Mouse (Mus musculus): ENCODE results near the gene Gjb3. TPM values are rescaled to one million over a fixed set of nuclear protein-coding genes. Genes with fewer than 3 reads are reported as not detected.

The Gjb3 gene
- total and polyA plus RNA-seq, 3 experiments = not detected

DNA sequence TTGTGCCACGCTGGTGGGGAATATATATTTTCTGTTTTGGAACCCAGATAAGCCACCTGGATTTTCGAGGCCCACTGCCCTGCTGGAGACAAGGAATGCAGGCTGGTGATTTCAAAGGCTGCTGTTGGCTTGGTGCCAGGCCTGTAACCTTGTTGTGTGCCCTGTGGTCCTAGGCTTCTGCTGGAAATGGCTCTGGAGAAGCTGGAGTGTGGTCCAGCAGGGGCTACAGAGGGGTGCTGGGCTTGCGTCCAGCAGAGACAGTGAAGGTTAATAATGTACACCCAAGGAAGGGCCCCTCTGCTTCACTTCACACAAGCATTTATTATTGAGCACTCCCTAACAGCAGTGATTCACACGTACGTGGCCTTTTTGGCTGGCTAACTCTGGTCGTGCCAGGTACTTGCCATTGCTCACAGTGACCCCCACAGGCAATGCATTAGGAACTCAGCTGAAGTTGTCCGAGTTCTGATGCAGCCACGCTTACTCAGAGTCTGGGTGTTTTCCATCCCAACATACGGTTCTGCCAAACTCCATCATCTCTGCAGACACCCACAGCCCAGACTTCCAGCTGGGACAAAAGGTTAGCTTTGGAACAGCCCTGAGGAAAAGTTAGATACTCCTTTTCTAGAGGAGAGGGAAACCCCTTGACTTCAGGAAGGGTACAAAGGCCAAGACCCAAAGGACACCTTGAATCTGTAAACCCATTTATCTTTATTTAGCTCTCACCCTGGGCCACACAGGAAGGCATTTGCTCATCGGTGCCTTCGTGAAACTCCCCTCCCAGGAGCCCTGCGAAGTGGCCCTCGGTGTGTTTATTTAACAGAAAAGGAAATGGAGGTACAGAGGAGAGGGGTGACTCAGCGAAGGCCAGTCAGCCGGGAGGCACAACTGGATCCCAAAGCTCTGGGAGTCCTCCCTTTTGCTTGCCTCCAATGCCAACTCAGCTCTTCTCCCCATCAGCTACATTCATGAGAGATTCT lies 24.2 kb upstream of the Gjb3 start:
- Histone ChIP-seq H3K9me3 (replicated peaks; ENCODE audit: insufficient read depth, low read length) (no peaks in the 10 kb centered on the region), H3K36me3 (ENCODE audit: control insufficient read depth in 1 of 2, insufficient read depth in 2 of 2, low read length in 2 of 2) (no peaks in the 10 kb centered on the region), H3K27ac (ENCODE audit: control insufficient read depth, low read depth, low read length) (no peak overlapping the region), H3K4me1 (ENCODE audit: control insufficient read depth in 1 of 2, insufficient read depth in 2 of 2, low read length in 2 of 2) (no peaks in the 10 kb centered on the region), H3K27me3 (ENCODE audit: control insufficient read depth in 1 of 2, insufficient read depth in 2 of 2, low read length in 2 of 2) (no peaks in the 10 kb centered on the region; a peak in 1 of 4 replicates), H3K9ac (ENCODE audit: control insufficient read depth, low read depth, low read length, poor library complexity, severe bottlenecking) (no peak overlapping the region), H3K4me3 (ENCODE audit: control insufficient read depth in 1 of 2, insufficient read depth in 1 of 2, low read depth in 2 of 2, low read length in 2 of 2) (no peak overlapping the region), H3K79me2 (ENCODE audit: control insufficient read depth, insufficient read depth, low read length, poor library complexity) (no peaks in the 10 kb centered on the region)
- TF ChIP-seq HCFC1 (IDR thresholded peaks at IDR 0.05; ENCODE audit: low read depth, low read length) (no peak), UBTF (IDR thresholded peaks at IDR 0.05; ENCODE audit: borderline replicate concordance, insufficient read depth, low read depth, low read length) (no peak), MYB (IDR thresholded peaks at IDR 0.05; ENCODE audit: low read depth, low read length) (no peak), KAT2A (conservative IDR thresholded peaks at IDR 0.05; ENCODE audit: low read depth, low read length) (no peak), MAX (IDR thresholded peaks at IDR 0.05; ENCODE audit: low read length) (no peak), NELFE (IDR thresholded peaks at IDR 0.05; ENCODE audit: low read depth, low read length) (no peak), MAZ (IDR thresholded peaks at IDR 0.05; ENCODE audit: low read depth, low read length) (no peak), RAD21 (IDR thresholded peaks at IDR 0.05; ENCODE audit: low read depth, low read length) (no peak), MXI1 (IDR thresholded peaks at IDR 0.05; ENCODE audit: low read depth, low read length) (no peak), CTCF (IDR thresholded peaks at IDR 0.05 in 2 of 3, conservative IDR thresholded peaks at IDR 0.05 in 1 of 3; ENCODE audit: control insufficient read depth in 1 of 3, insufficient read depth in 1 of 3, low read depth in 2 of 3, low read length in 3 of 3, poor library complexity in 1 of 3, severe bottlenecking in 1 of 3) (no peak)
- no peak for DNase-seq (ENCODE audit: low read depth, low spot score)

DNA sequence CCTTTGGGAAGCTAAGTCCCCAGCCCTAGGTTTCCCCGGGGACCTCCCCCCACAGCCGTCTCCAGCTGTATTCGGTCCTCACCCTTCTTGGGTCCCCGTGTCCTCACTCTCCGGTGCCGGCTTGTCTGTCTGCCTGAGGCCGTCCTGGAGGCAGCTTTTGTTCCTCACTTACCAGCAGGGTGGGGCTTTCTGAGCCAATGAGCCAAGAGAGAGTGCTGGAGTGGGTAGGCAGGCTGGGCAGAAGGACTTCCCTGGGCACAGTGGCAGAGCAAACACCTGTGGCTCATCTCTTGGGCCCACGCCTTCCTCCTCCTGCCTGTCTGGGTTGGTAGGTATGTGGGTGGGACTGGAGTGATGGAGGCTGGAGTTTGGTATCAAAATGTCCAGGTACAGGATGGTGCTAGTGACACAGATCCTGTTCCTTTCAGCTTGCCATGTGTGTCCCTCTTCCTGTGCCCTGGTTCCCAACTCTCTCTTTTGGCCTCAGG lies 23.4 kb upstream of the Gjb3 start, which contains the start of gene Gjb4:
Gjb4 (minus strand) TSS at position 131 of the 488 bp plus-strand sequence.
- DNase-seq (ENCODE audit: low read depth, low spot score) = no peak
- TF ChIP-seq BHLHE40 (IDR thresholded peaks at IDR 0.05; ENCODE audit: borderline replicate concordance, low read depth, low read length) (no peak), E2F4 (IDR thresholded peaks at IDR 0.05; ENCODE audit: borderline replicate concordance, low read depth, low read length) (no peak), USF1 (IDR thresholded peaks at IDR 0.05; ENCODE audit: low read depth, low read length) (no peak)

More for the DNA sequence above, 23.4 kb upstream of the Gjb3 start, which contains the start of gene Gjb4:
- H3K4me3 ChIP-seq (ENCODE audit: control insufficient read depth in 1 of 2, insufficient read depth in 1 of 2, low read depth in 2 of 2, low read length in 2 of 2) = no peak within 1 kb of the TSS
- H3K27ac ChIP-seq (ENCODE audit: control insufficient read depth, low read depth, low read length) = no peak within 1 kb of the TSS
- no peaks in the 10 kb centered on the region for H3K79me2 ChIP-seq (ENCODE audit: control insufficient read depth, insufficient read depth, low read length, poor library complexity)
- no peaks in the 10 kb centered on the region for H3K9me3 ChIP-seq (replicated peaks; ENCODE audit: insufficient read depth, low read length)
- no peaks in the 10 kb centered on the region for H3K36me3 ChIP-seq (ENCODE audit: control insufficient read depth in 1 of 2, insufficient read depth in 2 of 2, low read length in 2 of 2)
- H3K27me3 ChIP-seq (ENCODE audit: control insufficient read depth in 1 of 2, insufficient read depth in 2 of 2, low read length in 2 of 2) = no peaks in the 10 kb centered on the region; a peak in 1 of 4 replicates
- no peak within 1 kb of the TSS for H3K9ac ChIP-seq (ENCODE audit: control insufficient read depth, low read depth, low read length, poor library complexity, severe bottlenecking)
- H3K4me1 ChIP-seq (ENCODE audit: control insufficient read depth in 1 of 2, insufficient read depth in 2 of 2, low read length in 2 of 2) = no peaks in the 10 kb centered on the region
